Mouse (Mus musculus) brain, embryonic 18.5 days (tissue): ENCODE measurements at regions not wholly inside any gene's neighbourhood (a gene's known extent, or its start where the extent isn't known, plus 50 kb on each side); places are given as distances from the start of the nearest gene placed in this dataset.

Experiments
- DNase-seq: peaks from one replicate; pipeline ENCODE4 v3.0.0-alpha.2; 2012; ENCODE audit warnings: low read depth, low spot score

- DNase-seq = no peak
Measured at GRCm38 (mm10) chr6:84436716-84437115, 157.0 kb downstream of the Cyp26b1 start.

GRCm38 (mm10) chr6:84434532-84434931 lies 159.2 kb downstream of the Cyp26b1 start:
- no peak for DNase-seq

- DNase-seq = no peak
Measured at GRCm38 (mm10) chr6:84431622-84431955, 162.1 kb downstream of the Cyp26b1 start.

- DNase-seq = no peak
Measured at GRCm38 (mm10) chr6:84430925-84431621, 162.6 kb downstream of the Cyp26b1 start.

GRCm38 (mm10) chr6:84430146-84430545 lies 163.6 kb downstream of the Cyp26b1 start:
- DNase-seq = no peak

- DNase-seq = no peak
Measured at GRCm38 (mm10) chr6:84429247-84429646, 164.5 kb downstream of the Cyp26b1 start.

GRCm38 (mm10) chr6:84426691-84427090 lies 167.0 kb downstream of the Cyp26b1 start:
- no peak for DNase-seq

GRCm38 (mm10) chr6:84425823-84426222 lies 167.9 kb downstream of the Cyp26b1 start:
- DNase-seq = no peak

GRCm38 (mm10) chr6:84422946-84423345 lies 170.8 kb downstream of the Cyp26b1 start:
- DNase-seq = no peak

- DNase-seq = no peak
Measured at GRCm38 (mm10) chr6:84419691-84420090, 174.0 kb downstream of the Cyp26b1 start.

GRCm38 (mm10) chr6:84419281-84419680 lies 174.4 kb downstream of the Cyp26b1 start:
- DNase-seq = no peak

- DNase-seq = no peak
Measured at GRCm38 (mm10) chr6:84416992-84417636, 176.6 kb downstream of the Cyp26b1 start.

GRCm38 (mm10) chr6:84414400-84414799 lies 179.3 kb downstream of the Cyp26b1 start:
- DNase-seq = no peak

GRCm38 (mm10) chr6:84409863-84410513 lies 183.7 kb downstream of the Cyp26b1 start:
- no peak for DNase-seq

- no peak for DNase-seq
Measured at GRCm38 (mm10) chr6:84408513-84408912, 185.2 kb downstream of the Cyp26b1 start.

GRCm38 (mm10) chr6:84407773-84408172 lies 185.9 kb downstream of the Cyp26b1 start:
- DNase-seq = peak; percentile 12

GRCm38 (mm10) chr6:84404695-84405094 lies 189.0 kb downstream of the Cyp26b1 start:
- no peak for DNase-seq

- DNase-seq = no peak
Measured at GRCm38 (mm10) chr6:84402431-84402830, 191.3 kb downstream of the Cyp26b1 start.

- no peak for DNase-seq
Measured at GRCm38 (mm10) chr6:84394496-84395090, 199.1 kb downstream of the Cyp26b1 start.

GRCm38 (mm10) chr6:84393519-84394231 lies 200.0 kb downstream of the Cyp26b1 start:
- DNase-seq = no peak

- no peak for DNase-seq
Measured at GRCm38 (mm10) chr6:84392752-84393511, 200.8 kb downstream of the Cyp26b1 start.
